Mouse (Mus musculus): Measurements from ENCODE around the gene Ubxn11.

DNA sequence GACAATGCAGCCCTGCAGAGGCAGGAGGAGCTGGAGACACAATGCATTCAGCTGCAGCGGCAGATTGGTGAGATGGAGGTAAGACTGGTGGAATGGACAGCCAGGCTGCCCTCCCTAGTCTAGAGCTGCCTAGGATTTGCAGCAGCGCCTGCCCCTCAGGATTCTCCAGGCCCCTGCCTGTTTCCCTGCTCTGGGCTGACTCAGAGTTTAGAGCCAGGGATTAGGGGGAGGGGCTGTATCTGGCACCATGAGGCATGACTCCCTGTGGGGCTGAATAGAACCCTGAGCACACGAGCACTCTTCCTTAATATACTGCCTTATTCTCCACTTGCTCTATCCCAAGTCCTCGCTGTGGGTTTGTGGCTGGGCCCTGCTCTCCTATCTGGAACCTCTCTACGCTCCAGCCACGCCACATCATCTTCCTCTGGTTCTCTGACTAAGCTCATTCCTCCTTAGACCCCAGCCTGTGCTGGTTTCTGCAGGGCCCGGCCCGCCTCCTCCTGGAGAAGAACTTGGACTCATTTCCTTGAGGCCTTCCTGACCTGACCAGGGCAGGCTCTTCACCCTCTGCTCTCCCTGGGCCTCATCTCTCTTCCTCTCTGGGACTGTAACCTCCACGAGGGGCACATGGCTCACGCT is 11.1 kb downstream of the Ubxn11 start:
- TF ChIP-seq POLR2A (IDR thresholded peaks at IDR 0.05; ENCODE audit: borderline replicate concordance, extremely low read depth, low read depth, low read length) (no peak), CTCF (IDR thresholded peaks at IDR 0.05; ENCODE audit: insufficient read depth, low read length) (no peak)
